Mouse (Mus musculus): Measurements from ENCODE around the gene Gm20388. TPM values are rescaled to one million over a fixed set of nuclear protein-coding genes. Genes with fewer than 3 reads are reported as not detected.

The Gm20388 gene
- polyA plus RNA-seq, 1 experiment from 2014 or later: 8.3 TPM

- H3K4me3 ChIP-seq (ENCODE audit: low read depth, low read length): no peak overlapping the region
- H3K27ac ChIP-seq (ENCODE audit: low read depth): no peak overlapping the region
- no peak for DNase-seq (ENCODE audit: low spot score)
- peaks cover 67% of the 10 kb centered on the region for H3K4me1 ChIP-seq (replicated peaks; ENCODE audit: control insufficient read depth, insufficient read depth, low read length)
- H3K27me3 ChIP-seq (replicated peaks; ENCODE audit: control insufficient read depth, insufficient read depth, low read length): no peaks in the 10 kb centered on the region
- no peak for ATAC-seq (replicated peaks; ENCODE audit: low FRiP score, low TSS enrichment, low read depth)
- H3K9ac ChIP-seq (ENCODE audit: low read length): no peak overlapping the region
- no peaks in the 10 kb centered on the region for H3K9me3 ChIP-seq (ENCODE audit: control insufficient read depth, low read length)
- no peaks in the 10 kb centered on the region for H3K36me3 ChIP-seq (ENCODE audit: control insufficient read depth, insufficient read depth, low read length)
- 87% methylated on average over 8 of the region's 8 CpGs for WGBS
- H3K4me2 ChIP-seq (ENCODE audit: low read length): no peak overlapping the region
These were observed 511.6 kb downstream of the Gm20388 start for GRCm38 (mm10) chr8:120422236-120422635.

DNA sequence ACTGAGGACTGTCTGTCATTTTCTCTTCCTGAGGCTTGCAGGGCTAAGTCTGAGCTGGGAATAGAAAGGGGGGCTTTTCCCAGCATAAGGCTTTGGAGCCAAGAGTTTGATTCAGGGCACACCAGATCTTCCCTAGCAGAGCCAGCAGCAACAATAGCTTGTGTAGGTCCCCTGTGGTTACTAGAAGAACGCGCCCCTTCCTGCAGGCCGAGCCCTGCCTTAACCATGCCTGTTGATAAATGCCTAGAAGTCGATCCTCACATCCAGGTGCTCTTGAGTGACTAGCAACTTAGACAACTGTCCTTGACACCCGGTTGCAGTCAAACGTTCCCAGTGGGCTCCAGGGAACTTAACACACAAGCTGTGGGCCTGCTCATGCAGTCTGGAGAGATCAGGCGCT lies 512.9 kb downstream of the Gm20388 start:
- no peak overlapping the region for H3K4me3 ChIP-seq (ENCODE audit: low read depth, low read length)
- H3K9ac ChIP-seq (ENCODE audit: low read length): no peak overlapping the region
- peaks cover 56% of the 10 kb centered on the region for H3K4me1 ChIP-seq (replicated peaks; ENCODE audit: control insufficient read depth, insufficient read depth, low read length)
- WGBS: 55% methylated on average over 7 of the region's 7 CpGs
- no peak for ATAC-seq (replicated peaks; ENCODE audit: low FRiP score, low TSS enrichment, low read depth)
- no peak overlapping the region for H3K4me2 ChIP-seq (ENCODE audit: low read length)
- no peaks in the 10 kb centered on the region for H3K36me3 ChIP-seq (ENCODE audit: control insufficient read depth, insufficient read depth, low read length)
- H3K27ac ChIP-seq (ENCODE audit: low read depth): no peak overlapping the region
- H3K9me3 ChIP-seq (ENCODE audit: control insufficient read depth, low read length): no peaks in the 10 kb centered on the region
- DNase-seq (ENCODE audit: low spot score): no peak
- H3K27me3 ChIP-seq (replicated peaks; ENCODE audit: control insufficient read depth, insufficient read depth, low read length): no peaks in the 10 kb centered on the region

DNA sequence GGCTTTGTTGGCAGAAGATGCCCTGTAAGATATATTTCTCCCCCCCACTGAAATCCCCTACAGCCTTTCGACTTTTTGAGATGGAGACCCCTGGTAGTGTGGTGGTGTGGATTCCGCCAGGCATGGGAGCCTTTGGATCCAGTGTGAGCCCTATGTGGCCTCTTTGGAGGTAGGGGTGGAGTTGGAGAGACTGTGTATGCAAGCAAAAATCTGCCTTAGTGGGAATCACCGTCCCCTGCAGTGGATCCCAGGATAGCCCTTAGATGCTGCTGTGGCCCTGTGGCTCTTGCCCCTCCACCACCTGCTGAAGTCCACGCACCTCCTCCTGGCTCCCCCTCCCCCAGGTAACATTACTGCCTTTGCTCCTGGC lies 514.2 kb downstream of the Gm20388 start:
- Histone ChIP-seq H3K36me3 (ENCODE audit: control insufficient read depth, insufficient read depth, low read length) (no peaks in the 10 kb centered on the region), H3K4me2 (ENCODE audit: low read length) (no peak overlapping the region), H3K4me1 (replicated peaks; ENCODE audit: control insufficient read depth, insufficient read depth, low read length) (peaks cover 55% of the 10 kb centered on the region), H3K27ac (ENCODE audit: low read depth) (peak overlapping the region; percentile 72), H3K27me3 (replicated peaks; ENCODE audit: control insufficient read depth, insufficient read depth, low read length) (no peaks in the 10 kb centered on the region), H3K9ac (ENCODE audit: low read length) (no peak overlapping the region), H3K4me3 (ENCODE audit: low read depth, low read length) (no peak overlapping the region), H3K9me3 (ENCODE audit: control insufficient read depth, low read length) (no peaks in the 10 kb centered on the region)
- ATAC-seq (replicated peaks; ENCODE audit: low FRiP score, low TSS enrichment, low read depth): no peak
- 36% methylated on average over 4 of the region's 4 CpGs for WGBS
- DNase-seq (ENCODE audit: low spot score): no peak

DNA sequence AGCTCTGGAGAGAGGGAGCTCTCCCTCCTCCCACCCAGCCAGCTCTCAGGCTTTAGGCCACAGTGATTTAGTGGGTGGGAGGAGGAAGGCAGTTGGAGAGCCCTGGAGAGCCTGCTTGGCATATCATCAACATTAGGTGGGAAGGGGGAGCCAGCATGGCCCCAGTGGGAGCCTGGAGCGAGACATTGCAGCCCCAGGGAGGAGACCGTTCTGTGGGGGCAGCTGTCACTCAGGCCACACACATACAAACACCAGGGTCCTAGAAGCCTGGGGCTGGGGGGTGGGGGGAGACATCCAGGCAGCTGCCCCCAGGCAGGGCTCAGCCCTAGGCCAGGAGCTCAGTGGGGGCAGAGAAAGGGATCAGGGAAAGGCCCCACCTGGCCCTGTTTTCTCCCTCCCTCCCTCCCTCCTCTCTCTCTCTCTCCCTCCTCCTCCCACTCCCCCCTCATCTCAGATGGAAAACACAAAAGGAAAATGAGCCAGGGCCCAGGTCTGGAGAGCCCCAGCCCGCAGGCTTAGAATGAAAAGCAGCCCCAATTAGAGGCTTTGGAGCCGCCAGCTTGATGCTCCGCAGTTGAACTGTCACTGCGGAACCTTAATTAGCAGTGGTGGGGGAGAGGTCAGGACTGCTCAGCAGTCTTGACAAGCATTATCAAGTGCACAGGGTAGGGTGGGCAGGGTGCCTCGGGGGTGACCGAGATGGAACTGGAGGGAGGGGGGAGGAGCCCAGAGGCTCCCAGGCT lies 514.7 kb downstream of the Gm20388 start:
- 18% methylated on average over 8 of the region's 8 CpGs for WGBS
- peak overlapping the region; percentile 72 for H3K27ac ChIP-seq (ENCODE audit: low read depth)
- peaks cover 50% of the 10 kb centered on the region for H3K4me1 ChIP-seq (replicated peaks; ENCODE audit: control insufficient read depth, insufficient read depth, low read length)
- peak overlapping the region; percentile 21; the same call in 1 of the 2 replicates for H3K4me2 ChIP-seq (ENCODE audit: low read length)
- ATAC-seq (replicated peaks; ENCODE audit: low FRiP score, low TSS enrichment, low read depth) (peak; percentile 70), DNase-seq (ENCODE audit: low spot score) (no peak)
- no peaks in the 10 kb centered on the region for H3K9me3 ChIP-seq (ENCODE audit: control insufficient read depth, low read length)
- H3K9ac ChIP-seq (ENCODE audit: low read length): no peak overlapping the region
- H3K36me3 ChIP-seq (ENCODE audit: control insufficient read depth, insufficient read depth, low read length): no peaks in the 10 kb centered on the region
- H3K4me3 ChIP-seq (ENCODE audit: low read depth, low read length): no peak overlapping the region
- no peaks in the 10 kb centered on the region for H3K27me3 ChIP-seq (replicated peaks; ENCODE audit: control insufficient read depth, insufficient read depth, low read length)

- H3K27me3 ChIP-seq (replicated peaks; ENCODE audit: control insufficient read depth, insufficient read depth, low read length): no peaks in the 10 kb centered on the region
- H3K36me3 ChIP-seq (ENCODE audit: control insufficient read depth, insufficient read depth, low read length): no peaks in the 10 kb centered on the region
- 39% methylated on average over 1 of the region's 1 CpGs for WGBS
- H3K4me2 ChIP-seq (ENCODE audit: low read length): no peak overlapping the region
- no peak for ATAC-seq (replicated peaks; ENCODE audit: low FRiP score, low TSS enrichment, low read depth)
- no peak overlapping the region for H3K9ac ChIP-seq (ENCODE audit: low read length)
- no peak for DNase-seq (ENCODE audit: low spot score)
- H3K27ac ChIP-seq (ENCODE audit: low read depth): no peak overlapping the region
- H3K4me3 ChIP-seq (ENCODE audit: low read depth, low read length): no peak overlapping the region
- peaks cover 43% of the 10 kb centered on the region for H3K4me1 ChIP-seq (replicated peaks; ENCODE audit: control insufficient read depth, insufficient read depth, low read length)
- no peaks in the 10 kb centered on the region for H3K9me3 ChIP-seq (ENCODE audit: control insufficient read depth, low read length)
These were observed 515.5 kb downstream of the Gm20388 start for GRCm38 (mm10) chr8:120426105-120426504.

- no peak for DNase-seq (ENCODE audit: low spot score)
- ATAC-seq (replicated peaks; ENCODE audit: low FRiP score, low TSS enrichment, low read depth): no peak
- Histone ChIP-seq H3K4me2 (ENCODE audit: low read length) (no peak overlapping the region), H3K9ac (ENCODE audit: low read length) (no peak overlapping the region), H3K27ac (ENCODE audit: low read depth) (peak overlapping the region; percentile 33; the same call in 1 of the 2 replicates), H3K4me1 (replicated peaks; ENCODE audit: control insufficient read depth, insufficient read depth, low read length) (peaks cover 36% of the 10 kb centered on the region), H3K36me3 (ENCODE audit: control insufficient read depth, insufficient read depth, low read length) (no peaks in the 10 kb centered on the region), H3K4me3 (ENCODE audit: low read depth, low read length) (no peak overlapping the region), H3K9me3 (ENCODE audit: control insufficient read depth, low read length) (no peaks in the 10 kb centered on the region), H3K27me3 (replicated peaks; ENCODE audit: control insufficient read depth, insufficient read depth, low read length) (no peaks in the 10 kb centered on the region)
- WGBS: 44% methylated on average over 20 of the region's 20 CpGs
These were observed 516.2 kb downstream of the Gm20388 start for GRCm38 (mm10) chr8:120426622-120427385.

DNA sequence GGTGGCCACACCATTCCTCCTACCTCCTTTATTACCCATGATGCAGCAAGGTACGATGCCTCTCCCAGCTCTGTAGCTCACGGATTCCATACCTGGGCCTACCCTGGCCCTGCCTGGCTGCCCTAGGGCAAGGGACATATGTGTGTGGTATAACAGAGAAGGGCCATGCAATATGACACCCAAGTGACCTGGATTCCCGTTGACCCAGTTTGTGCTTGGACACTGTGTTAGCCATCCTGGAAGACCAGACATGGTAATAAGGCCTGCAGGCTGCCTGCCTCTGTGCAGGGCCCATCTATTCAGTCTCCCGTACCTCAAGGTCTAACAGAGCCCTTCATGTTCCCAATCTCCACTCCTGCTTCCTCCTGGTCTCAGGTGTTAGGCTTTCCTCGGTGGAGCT lies 517.9 kb downstream of the Gm20388 start:
- DNase-seq (ENCODE audit: low spot score): no peak
- H3K4me2 ChIP-seq (ENCODE audit: low read length): no peak overlapping the region
- no peak overlapping the region for H3K9ac ChIP-seq (ENCODE audit: low read length)
- H3K27ac ChIP-seq (ENCODE audit: low read depth): no peak overlapping the region
- WGBS: 82% methylated on average over 5 of the region's 5 CpGs
- H3K9me3 ChIP-seq (ENCODE audit: control insufficient read depth, low read length): no peaks in the 10 kb centered on the region
- no peak for ATAC-seq (replicated peaks; ENCODE audit: low FRiP score, low TSS enrichment, low read depth)
- no peaks in the 10 kb centered on the region for H3K36me3 ChIP-seq (ENCODE audit: control insufficient read depth, insufficient read depth, low read length)
- no peak overlapping the region for H3K4me3 ChIP-seq (ENCODE audit: low read depth, low read length)
- H3K27me3 ChIP-seq (replicated peaks; ENCODE audit: control insufficient read depth, insufficient read depth, low read length): no peaks in the 10 kb centered on the region
- peaks cover 34% of the 10 kb centered on the region for H3K4me1 ChIP-seq (replicated peaks; ENCODE audit: control insufficient read depth, insufficient read depth, low read length)

GRCm38 (mm10) chr8:120429116-120429515 lies 518.5 kb downstream of the Gm20388 start:
- H3K27ac ChIP-seq (ENCODE audit: low read depth): no peak overlapping the region
- no peak overlapping the region for H3K9ac ChIP-seq (ENCODE audit: low read length)
- no peaks in the 10 kb centered on the region for H3K27me3 ChIP-seq (replicated peaks; ENCODE audit: control insufficient read depth, insufficient read depth, low read length)
- 100% methylated on average over 1 of the region's 1 CpGs for WGBS
- H3K4me3 ChIP-seq (ENCODE audit: low read depth, low read length): no peak overlapping the region
- ATAC-seq (replicated peaks; ENCODE audit: low FRiP score, low TSS enrichment, low read depth): no peak
- no peaks in the 10 kb centered on the region for H3K36me3 ChIP-seq (ENCODE audit: control insufficient read depth, insufficient read depth, low read length)
- H3K4me2 ChIP-seq (ENCODE audit: low read length): no peak overlapping the region
- peaks cover 3% of the 10 kb centered on the region; the same call in 1 of the 2 replicates for H3K9me3 ChIP-seq (ENCODE audit: control insufficient read depth, low read length)
- no peak for DNase-seq (ENCODE audit: low spot score)
- peaks cover 33% of the 10 kb centered on the region for H3K4me1 ChIP-seq (replicated peaks; ENCODE audit: control insufficient read depth, insufficient read depth, low read length)
